Mouse (Mus musculus) testis, postnatal 10 days (tissue): ENCODE results near the gene Kdr.

Experiments
- DNase-seq: peaks from one replicate; pipeline ENCODE4 v3.0.0; 2021; ENCODE audit warnings: low spot score

Kdr gene

DNA sequence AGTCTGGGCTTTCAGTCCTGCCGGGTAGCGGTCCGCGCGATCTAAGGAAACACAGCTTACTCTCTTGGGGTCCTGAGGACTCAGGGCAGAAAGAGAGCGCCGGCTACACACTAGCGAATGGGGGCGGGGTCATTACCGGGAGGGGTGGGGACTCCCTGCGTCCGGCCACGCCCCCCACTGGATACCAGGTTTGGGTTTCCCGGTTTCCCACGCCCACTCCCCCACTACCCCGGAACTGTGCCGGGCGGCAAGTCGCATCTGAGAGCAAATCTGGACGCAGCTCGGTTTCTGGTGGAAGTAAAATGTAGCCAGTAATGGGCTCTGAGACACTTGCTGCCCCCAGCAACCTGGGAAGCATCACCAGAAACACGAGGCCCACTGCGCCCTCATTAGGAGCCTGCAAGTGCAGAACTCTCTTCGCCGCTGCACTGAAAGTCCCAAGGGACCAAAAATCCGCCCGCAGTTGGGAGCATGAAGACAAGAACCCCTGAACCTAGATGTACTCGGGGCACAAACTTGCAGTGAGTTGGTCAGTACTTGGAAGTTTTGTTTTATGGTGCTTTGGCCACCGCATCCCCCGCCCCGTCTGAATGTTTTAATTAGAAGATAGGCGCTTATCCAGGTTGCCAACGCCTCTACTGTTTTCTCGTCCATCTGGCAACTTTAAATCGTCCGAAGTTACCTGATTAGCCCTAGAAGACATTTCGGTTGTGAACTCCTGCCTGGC lies at the start of gene Kdr:
Kdr (minus strand) TSS at position 85 of the 727 bp plus-strand sequence.
- DNase-seq: peak; percentile 82

DNA sequence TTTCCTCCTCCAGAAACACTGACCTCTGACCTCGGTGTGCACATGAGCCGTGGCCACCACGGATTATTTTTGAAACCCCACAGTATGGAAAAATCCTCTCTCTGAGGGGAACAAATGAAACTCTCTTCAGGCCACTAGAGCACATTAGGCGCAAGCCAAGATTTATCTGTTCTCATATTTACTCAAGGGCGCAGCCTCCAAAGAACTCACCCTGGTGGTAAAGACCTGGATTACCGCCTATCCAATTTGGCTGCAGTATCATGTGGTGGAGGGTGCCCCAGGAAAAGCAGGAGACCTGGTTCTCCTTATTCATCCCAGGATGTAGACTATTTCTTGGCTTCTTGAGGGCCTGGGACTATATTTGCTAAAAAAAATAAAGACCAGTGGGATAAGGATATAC lies 48.5 kb upstream of the Kdr start:
- no peak for DNase-seq

DNA sequence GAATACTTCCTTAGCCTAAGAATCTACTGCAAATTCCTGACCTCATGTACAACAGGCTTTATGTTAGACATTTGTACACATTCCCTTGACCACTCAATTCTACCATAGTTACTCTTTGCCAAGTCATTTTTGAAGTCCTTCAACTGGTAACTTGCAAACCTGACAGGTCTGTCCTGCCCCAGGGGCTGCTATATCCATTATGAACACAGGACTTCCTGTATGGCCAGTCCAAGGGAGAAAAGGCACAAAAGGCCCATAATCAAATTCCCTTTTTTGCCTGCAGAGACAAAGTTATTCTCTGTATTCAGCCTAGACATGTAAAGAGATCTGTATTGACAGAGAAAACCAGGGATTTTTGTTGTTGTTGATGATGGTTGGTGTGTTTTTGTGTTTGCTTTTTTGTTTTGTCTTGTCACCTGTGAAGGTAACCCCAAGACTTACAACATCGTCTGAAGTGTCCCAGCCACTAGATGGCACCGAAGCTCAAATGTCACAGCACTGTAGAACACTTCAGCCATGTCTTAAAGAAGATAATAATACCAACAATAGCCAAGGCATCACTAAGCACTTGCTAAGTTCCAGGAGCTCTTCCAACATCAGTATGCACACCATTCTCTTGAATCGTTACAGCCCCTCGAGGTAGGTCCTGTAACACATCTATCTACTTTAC lies 47.9 kb upstream of the Kdr start:
- no peak for DNase-seq

DNA sequence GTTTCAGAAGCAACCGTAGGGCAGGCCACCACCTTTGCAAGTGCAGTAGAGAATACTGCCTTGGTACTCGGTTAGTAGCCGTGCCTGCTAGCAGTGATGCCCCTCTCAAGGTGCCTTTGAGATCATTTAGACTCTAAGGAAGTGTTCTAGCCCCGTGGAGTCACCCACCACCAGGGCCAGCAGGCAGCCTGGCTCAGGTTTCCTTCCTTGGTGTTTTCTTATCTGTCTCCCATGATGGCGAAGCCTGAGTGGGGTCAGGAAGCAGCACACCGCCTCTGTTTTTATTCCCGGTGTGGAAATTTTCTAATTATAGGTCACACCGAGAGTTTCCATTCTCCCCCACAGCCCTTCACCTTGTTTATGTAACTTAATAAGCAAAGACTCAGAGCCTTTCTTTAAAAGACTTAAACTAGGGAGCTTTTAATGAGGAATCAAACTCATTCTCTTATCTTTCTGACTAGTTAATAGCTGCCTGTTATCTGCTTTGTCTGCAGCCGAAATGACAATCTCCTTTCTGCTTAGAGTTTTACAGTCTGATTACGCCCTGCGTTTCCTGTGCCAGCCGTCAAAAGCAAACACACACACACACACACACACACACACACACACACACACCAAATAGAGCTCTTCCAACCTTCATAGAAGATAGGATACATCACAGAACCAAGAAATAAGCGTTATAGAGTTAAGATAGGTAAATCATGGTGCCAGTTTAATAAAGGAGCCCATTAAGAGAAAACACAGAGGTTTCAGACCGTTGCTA lies 44.9 kb upstream of the Kdr start:
- no peak for DNase-seq

DNA sequence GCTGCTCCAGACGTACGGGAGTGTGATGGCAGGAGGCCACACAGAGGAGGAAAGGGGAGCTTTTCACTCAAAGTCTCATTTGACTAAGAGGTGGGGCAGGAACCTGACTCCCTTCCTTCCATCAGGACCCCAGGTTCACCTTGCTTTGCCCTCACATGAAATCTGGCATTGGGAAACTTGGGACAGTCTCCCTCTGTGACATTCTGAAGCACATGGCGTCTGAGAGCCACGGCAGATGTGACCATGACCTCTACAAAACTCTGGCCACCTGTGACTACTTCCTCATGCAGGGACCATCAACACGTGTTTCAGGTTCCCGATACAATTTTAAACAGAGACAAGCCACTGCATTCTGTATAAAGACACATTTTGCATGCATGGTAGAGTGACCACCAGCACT lies 44.2 kb upstream of the Kdr start:
- DNase-seq: no peak

DNA sequence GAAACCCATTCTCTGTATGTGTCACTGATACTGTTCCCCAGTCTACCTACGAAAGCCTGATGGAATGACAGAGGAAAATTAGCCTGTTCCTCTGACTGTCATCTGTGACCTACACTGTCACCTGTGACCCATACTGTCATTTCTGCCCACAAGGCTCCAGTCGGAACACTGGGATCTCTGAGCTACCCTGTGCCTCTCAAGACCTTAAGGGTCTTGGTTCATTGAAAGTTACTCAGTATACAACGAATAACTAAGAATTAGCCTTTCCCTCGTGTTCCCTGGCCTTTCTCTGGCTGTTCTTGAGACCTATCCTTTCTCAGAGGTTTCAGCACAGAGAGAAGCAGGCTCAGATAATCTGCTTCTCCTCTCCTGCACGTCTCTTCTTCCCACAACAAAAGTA lies 40.1 kb upstream of the Kdr start:
- no peak for DNase-seq

DNA sequence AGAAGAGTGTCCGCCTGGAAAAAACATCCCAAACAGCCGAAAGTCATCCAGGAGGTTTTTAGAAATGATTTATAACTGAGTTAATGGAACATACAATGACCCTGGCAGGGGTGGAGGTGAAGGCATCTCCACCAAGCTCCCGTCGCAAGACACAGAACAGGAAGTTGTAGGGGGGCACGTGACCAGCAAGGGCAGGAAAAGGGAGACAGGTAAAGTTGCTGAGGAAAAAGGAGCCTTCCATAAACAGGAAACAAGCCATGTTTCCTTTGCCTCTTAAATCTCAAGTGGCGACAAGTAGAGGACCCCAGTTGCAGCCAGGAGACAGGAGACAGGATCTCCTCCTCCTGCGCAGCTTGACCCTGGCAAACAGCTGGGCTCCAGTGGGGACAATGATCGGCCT lies 37.8 kb upstream of the Kdr start:
- no peak for DNase-seq

DNA sequence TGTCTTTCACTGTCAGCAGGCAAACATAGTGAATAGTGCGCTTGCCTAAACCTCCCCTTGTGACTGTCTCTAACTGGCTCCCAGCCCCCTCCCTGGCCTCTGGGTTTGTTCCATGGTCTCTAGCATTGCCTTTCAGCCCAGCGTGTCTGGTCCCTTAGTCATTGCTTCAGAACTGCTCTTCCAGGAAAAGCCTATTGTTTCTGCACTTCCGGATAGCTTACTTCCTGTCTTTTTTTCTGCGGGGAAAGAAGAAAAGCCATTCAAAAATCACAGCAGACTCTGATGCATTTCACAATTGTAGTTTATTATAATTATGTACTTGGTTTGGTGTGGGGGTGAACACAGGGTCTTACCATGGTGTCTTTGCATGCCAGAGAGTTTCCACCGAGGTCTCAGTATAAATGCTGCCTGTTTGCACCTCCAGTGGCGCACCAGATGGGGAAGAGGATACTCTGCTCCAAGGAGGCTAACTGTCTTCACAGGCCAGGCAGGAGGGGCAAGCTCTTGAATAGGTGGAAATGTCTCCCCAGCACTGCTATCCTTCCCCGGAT lies 35.7 kb upstream of the Kdr start:
- no peak for DNase-seq

DNA sequence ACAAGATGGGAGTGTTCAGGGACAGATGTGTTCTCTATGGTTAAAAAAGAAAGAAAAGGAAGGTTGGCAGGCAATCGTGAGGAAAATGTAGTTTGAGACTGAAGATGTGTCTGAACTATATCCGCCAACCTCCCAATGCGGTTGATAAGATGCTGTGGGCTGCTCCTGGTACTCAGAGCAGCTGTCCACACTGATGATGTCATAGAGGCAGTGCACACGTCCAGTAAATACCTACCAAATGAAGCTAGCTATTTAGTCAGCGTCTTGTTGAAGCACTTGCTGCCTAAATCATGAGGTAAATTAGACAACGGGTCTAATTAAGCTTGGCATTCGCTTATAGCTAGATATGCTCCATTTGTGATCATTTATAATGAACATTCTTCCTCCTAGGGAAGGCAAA lies 28.1 kb upstream of the Kdr start:
- no peak for DNase-seq

DNA sequence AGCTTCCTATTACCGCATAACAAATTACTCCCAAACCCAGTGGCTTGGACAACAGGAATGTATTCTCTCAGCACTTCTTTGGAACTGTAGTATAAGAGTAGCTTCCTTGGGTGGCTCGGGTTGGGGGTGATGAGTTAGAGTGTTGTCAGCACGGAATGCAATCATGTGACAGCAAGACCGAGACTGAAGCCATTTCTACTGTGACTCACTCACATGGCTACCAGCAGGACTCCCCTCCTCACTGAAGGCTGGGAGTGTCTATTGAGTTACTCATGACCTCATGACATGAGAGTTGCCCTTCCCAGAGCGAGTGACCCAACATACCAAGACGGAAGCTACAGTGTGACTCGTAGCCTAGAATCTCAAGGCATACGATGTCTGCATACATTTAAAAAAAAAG lies 12.0 kb upstream of the Kdr start:
- no peak for DNase-seq

DNA sequence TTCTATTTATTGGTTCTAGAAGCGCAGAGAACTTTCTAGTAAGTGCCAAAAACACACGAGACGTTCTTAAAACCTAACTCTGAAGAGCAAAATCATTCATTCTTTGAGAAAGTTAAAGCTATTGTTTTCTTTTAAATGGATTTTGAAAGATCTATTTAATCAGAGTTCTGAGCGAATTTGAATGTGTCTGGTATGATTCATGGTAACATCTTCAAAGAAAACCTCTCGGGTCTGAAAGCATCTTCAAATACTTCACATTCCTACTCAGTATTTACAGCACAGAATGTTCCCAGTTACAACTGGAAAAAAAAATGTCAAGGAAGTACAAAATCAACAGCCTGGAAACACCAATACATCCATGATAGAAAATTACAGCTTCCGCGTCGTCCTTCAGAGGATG lies 9.3 kb upstream of the Kdr start:
- DNase-seq: no peak

DNA sequence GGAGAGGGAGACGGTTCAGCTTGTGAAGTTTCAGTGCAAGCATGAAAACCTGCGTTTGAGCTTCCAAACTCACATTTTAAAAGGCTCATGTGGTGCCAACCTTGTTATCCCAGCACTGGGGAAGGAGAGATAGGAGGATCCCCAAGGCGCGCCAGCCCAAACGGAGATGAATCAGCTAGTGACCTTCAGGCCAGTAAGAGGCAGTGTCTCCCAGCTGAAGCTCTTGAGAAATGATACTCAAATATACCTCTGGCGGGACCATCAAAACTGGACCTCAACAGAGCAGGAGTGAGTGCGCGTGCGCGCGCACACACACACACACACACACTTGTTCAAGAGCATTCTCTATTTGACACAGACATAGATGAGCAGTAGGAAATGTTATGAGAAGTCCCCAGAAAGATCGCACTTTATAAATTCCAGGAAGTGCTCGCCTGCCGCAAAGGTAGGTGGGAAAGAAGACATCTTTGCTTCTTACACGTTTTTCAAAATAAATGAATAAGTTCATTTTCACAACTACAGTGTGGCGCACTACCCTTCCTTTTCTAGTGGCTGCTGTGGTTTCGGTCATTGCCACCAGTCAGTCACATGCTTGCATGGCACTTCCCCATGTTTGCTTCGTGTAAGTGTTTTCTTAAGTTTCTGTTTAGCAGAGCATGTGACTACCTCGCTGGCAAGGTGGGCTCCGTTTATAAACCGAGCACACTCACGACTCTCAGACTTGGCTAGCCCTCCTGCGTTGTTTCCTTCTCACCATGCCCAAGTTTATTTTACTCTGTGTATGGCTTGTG lies 2.5 kb upstream of the Kdr start:
- DNase-seq: no peak

DNA sequence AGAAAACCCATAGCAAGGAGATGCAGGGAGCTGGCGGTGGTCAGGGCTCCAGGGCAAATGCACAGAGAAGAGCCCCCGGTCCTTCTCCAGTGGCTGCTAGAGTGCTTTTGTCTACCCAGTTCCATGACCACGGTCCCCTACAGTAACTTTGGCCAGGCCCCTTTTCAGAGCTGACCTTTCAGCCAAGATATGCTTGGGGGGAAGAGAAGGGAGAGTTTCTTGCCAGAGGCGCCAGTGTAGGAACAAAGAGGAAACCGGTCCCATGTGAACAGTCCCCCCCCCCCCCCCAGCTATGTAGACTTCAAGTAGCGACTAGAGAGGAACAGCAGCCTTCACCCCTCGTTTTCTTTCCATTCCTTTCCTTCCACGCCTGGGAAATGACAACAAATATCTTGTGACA lies 850 bp upstream of the Kdr start:
- DNase-seq: no peak

DNA sequence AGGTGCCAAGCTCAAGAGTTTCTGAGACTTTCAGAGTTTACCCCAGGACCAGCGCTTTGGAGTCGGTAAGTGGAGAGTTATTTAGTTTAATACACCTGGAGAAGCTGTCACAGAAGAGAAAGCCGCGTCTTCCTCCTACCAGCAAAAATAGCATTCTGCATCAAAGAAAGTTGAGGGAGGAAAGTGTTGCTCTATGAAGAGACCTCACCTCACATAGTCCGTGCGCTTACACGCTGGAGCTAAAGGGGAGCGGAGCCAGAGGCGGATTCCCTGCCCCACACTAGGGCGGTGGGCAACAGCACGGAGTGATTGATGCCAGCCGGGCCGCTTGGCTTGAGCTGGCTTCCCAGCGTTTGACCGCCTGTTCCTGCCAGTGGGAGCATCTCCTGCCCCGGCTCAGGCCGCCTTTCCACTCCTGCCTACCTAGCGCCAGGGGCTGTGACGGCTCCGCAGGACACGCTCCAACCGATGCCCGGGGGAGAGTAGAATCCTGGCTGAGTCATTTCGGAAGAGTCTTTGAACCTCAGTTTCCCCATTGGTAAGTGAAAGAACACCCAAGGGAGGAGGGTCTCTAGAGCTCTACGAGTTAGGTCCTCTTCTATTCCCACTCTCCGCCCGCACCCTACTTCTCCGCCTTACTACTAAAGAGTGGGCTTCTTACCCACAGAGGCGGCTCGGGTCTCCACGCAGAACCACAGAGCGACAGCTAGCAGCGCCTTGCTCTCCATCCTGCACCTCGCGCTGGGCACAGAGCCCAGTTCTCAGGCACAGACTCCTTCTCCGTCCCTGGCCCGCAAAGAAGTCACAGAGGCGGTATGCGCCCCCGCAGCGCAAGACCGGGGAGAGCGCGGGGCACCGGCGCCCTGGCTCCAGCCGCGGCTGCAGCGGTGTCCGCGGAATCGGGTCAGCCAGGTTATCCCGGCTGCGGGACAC lies 551 bp downstream of the Kdr start:
- DNase-seq: peak; percentile 56

DNA sequence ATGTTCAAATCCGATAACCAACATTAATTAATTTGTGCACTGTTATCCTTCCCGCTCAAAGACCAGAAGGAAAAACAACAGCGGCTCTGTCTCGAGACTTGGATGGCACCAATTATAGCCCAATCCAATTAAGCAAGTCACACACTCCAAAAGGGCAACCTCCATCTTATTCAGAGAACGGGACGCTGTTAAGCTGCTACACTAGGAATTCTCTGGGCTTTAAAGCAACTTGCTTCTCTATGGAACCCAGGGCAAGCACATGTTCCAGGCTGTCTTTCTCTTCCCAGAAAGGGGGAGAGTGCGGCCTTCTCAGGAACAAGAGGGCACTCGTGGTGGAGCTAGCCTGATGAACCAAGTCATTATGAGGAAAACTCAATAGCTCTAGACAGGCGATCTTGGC lies 1.6 kb downstream of the Kdr start:
- DNase-seq: no peak

DNA sequence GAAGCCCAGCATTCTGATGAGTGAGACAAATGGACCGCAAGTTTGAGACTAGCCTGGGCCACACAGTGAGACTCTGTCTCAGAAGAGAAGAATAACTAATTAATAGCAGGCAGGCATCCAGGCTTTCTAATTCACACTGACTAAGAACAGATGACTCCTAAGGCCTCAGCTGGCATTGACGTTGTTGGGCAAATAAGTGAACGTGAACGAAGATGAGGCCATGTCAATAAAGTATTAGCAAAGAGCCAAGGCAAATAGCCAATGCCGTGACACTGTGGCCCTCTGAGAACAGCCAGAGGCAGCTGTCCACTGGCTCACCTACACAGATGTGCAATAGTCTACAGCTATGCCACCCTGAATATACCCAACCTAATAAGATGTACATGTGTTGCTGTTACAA lies 2.9 kb downstream of the Kdr start:
- DNase-seq: no peak

DNA sequence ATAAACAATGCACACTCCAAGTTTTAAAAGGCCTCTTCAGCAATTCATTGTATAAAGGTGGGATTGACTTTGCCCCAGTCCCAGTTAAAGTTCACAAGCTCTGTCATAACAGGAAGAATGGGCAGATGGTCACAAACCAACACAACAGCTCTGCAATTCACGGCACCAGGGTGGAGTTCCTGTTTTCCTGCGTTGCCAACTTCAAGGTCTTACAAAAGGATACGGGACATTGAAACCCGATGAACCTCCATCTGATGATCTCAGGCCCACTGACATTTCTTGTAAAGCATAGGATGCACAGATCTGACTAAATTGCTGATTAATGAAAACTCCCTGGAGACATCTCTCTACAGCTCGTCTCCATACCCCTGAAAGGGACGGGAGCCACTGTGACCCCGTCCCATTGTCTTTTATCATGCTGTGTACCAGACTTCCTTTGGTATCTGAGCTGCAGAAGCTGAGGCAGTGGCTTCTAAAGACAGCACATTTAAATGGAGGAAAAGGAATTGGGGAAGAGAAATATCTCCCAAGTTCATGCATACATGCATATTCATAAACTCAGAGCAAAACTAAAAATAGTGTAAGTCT lies 3.6 kb downstream of the Kdr start:
- no peak for DNase-seq

DNA sequence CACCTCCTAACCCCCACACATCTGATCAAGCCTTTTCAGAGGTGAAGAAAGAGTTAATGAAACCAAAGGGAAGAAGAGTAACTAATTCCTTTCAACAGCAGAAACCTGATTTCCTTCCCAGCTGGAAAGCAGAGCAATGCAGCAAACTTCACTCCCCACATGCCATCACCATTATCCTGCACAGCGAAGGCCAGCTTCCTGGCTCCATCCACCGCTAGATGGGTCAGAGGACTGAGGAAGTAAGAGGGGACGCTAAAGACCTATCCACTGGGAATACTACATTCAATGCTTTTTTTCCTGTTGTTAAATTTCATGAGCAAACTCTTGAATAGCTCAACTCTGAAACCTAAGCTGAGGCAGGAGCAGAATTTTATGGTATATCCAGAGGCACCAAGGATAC lies 8.4 kb downstream of the Kdr start:
- DNase-seq: no peak

DNA sequence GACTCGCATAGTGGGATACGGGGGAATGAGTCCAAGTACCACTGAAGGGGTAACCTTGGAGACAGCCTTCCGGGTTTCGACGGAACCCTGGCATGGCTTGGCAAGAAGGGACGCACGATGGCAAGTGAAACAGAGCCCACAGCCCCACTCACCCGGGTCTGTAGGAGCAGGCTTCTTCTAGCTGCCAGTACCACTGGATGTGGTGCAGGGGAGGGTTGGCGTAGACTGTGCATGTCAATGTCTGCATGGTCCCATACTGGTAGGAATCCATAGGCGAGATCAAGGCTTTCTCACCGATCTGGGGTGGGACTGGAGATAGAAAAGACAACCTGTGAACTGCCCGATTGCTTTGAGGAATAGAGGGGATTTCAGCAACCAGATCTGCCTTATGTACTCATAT lies 15.7 kb downstream of the Kdr start:
- no peak for DNase-seq

DNA sequence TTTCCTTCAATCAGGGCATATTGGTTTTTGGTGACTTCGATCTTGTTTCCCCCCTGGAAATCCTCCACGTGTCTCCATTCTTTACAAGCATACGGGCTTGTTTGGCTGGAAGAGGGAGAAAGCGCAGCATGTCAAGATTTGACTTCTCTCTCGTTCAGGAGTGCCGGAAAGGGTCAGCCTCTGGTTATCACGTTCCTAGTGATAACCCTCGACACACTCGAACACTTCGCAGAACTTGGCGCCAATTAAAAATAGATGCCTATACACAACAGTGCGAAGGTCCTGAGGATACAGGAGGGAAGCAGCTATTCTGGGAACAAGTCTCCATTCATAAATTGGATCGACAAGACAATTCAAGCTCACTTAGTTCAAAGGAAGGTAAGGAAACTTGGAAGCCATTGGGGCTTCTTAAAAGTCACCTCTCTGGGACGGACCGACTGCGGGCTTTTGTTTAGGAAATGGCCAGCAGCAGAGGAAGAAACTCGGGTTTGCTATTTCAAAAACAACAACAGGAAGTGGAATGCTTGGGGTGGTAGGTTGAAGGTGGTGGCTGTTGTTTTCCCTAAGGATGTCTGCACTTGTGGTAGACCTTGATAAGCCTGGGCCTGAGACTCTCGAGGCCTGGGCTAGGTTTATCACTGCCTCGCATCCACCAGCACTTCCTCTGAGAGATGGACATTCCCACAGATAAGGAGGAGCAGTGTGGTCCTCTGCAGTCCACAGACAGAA lies 16.4 kb downstream of the Kdr start:
- DNase-seq: no peak
